Comparison of ENCODE assay signal across 30 mouse cellular contexts in genomic region chr6:101217756-101218155, GRCm38 (mm10).
DNase-seq lines count a peak whose midpoint lies in the region; ATAC-seq and TF ChIP-seq lines count a peak whose summit lies in the region.
"Had no signal": no experiment of that assay in that cellular context is flagged by ENCODE, and none has a peak within 500 bp of the region (broad histone marks: within the 10 kb centered on the region; RNA-seq: fewer than 3 reads in every experiment).

No protein-coding gene starts in this region.

- no peak overlapping the region; the same call in 1 of the 2 replicates for H3K27ac ChIP-seq in kidney, embryonic 16.5 days (ENCODE audit: low read length)
- no peak overlapping the region for H3K27ac ChIP-seq in lung, embryonic 14.5 days (ENCODE audit: low read depth)
- no peak overlapping the region for H3K27ac ChIP-seq in limb, embryonic 14.5 days (replicated peaks; ENCODE audit: low read depth, low read length)
- H3K27ac ChIP-seq: embryonic facial prominence, embryonic 13.5 days; heart, adult 2 months; hindbrain, embryonic 13.5 days; limb, embryonic 12.5 days; liver, embryonic 14.5 days; midbrain, embryonic 12.5 days; neural tube, embryonic 12.5 days; stomach, postnatal 0 days had no signal

- no peak for TF ChIP-seq CTCF in lung, embryonic 14.5 days (IDR thresholded peaks at IDR 0.05; ENCODE audit: low read depth)

- no peaks in the 10 kb centered on the region for H3K36me3 ChIP-seq in kidney, embryonic 16.5 days (ENCODE audit: insufficient read depth, low read length)
- H3K36me3 ChIP-seq in lung, embryonic 14.5 days (ENCODE audit: insufficient read depth) = no peaks in the 10 kb centered on the region
- no peaks in the 10 kb centered on the region for H3K36me3 ChIP-seq in limb, embryonic 14.5 days (ENCODE audit: control insufficient read depth, insufficient read depth, low read length)
- H3K36me3 ChIP-seq: embryonic facial prominence, embryonic 13.5 days; heart, embryonic 12.5 days; hindbrain, embryonic 13.5 days; limb, embryonic 12.5 days; midbrain, embryonic 12.5 days; neural tube, embryonic 12.5 days had no signal

- TF ChIP-seq POLR2A in limb, embryonic 14.5 days (IDR thresholded peaks at IDR 0.05; ENCODE audit: borderline replicate concordance, extremely low read depth, insufficient read depth, insufficient read length) = no peak

- no peak overlapping the region for H3K9ac ChIP-seq in kidney, embryonic 16.5 days (replicated peaks; ENCODE audit: low read length)
- no peak overlapping the region for H3K9ac ChIP-seq in lung, embryonic 14.5 days
- H3K9ac ChIP-seq in limb, embryonic 14.5 days (ENCODE audit: low read depth, low read length, severe bottlenecking) = no peak overlapping the region
- H3K9ac ChIP-seq: embryonic facial prominence, embryonic 13.5 days; forebrain, postnatal 0 days; heart, embryonic 12.5 days; hindbrain, embryonic 13.5 days; limb, embryonic 12.5 days; liver, embryonic 14.5 days; midbrain, embryonic 12.5 days; neural tube, embryonic 12.5 days had no signal

- no peaks in the 10 kb centered on the region for H3K27me3 ChIP-seq in kidney, embryonic 16.5 days (ENCODE audit: insufficient read depth, low read length)
- H3K27me3 ChIP-seq in lung, embryonic 14.5 days (ENCODE audit: insufficient read depth, low read length) = no peaks in the 10 kb centered on the region
- no peaks in the 10 kb centered on the region for H3K27me3 ChIP-seq in limb, embryonic 14.5 days (ENCODE audit: control insufficient read depth, insufficient read depth, low read length)
- H3K27me3 ChIP-seq: CH12.LX; embryonic facial prominence, embryonic 13.5 days; heart, embryonic 12.5 days; hindbrain, embryonic 13.5 days; limb, embryonic 12.5 days; midbrain, embryonic 12.5 days; neural tube, embryonic 12.5 days had no signal

- WGBS in kidney, embryonic 16.5 days = 33% methylated on average over 6 of the region's 6 CpGs
- 15% methylated on average over 6 of the region's 6 CpGs for WGBS in lung, embryonic 14.5 days
- 39% methylated on average over 6 of the region's 6 CpGs for WGBS in limb, embryonic 14.5 days

- no peak overlapping the region for H3K4me2 ChIP-seq in kidney, embryonic 16.5 days (replicated peaks; ENCODE audit: low read depth, low read length)
- H3K4me2 ChIP-seq in lung, embryonic 14.5 days = no peak overlapping the region
- no peak overlapping the region for H3K4me2 ChIP-seq in limb, embryonic 14.5 days (replicated peaks; ENCODE audit: low read depth, low read length, severe bottlenecking)
- H3K4me2 ChIP-seq: embryonic facial prominence, embryonic 13.5 days; heart, embryonic 12.5 days; hindbrain, embryonic 13.5 days; limb, embryonic 12.5 days; midbrain, embryonic 12.5 days; neural tube, embryonic 12.5 days had no signal

- H3K4me1 ChIP-seq in kidney, embryonic 16.5 days (ENCODE audit: insufficient read depth, low read length) = peaks cover 20% of the 10 kb centered on the region
- H3K4me1 ChIP-seq in lung, embryonic 14.5 days (ENCODE audit: insufficient read depth) = peaks cover 20% of the 10 kb centered on the region
- H3K4me1 ChIP-seq in limb, embryonic 14.5 days (ENCODE audit: control insufficient read depth, insufficient read depth, low read length) = peaks cover 18% of the 10 kb centered on the region; the same call in 1 of the 2 replicates
- H3K4me1 ChIP-seq: neural tube, embryonic 12.5 days had no signal

- DNase-seq in embryo, embryonic 11 days = peak; percentile 33
- no peak for DNase-seq in embryo, embryonic 9.5 days (ENCODE audit: extremely low spot score)
- DNase-seq in kidney, postnatal 25 days = no peak
- DNase-seq in lung, embryonic 14.5 days = peak; percentile 55
- DNase-seq in lung, postnatal 10 days = no peak
- peak; percentile 48 for DNase-seq in limb, embryonic 14.5 days (ENCODE audit: low spot score)
- no peak for DNase-seq in spleen, adult 18-20 months
- DNase-seq: adrenal gland, adult 8-10 months; cerebellum, adult 8-10 months; cerebellum, postnatal 25 days; forebrain, postnatal 0 days; heart, adult 2 months; heart, postnatal 4 days; right cerebral cortex, adult 18-20 months; thymus, adult 18-20 months; thymus, postnatal 36 days had no signal

- H3K4me3 ChIP-seq in kidney, embryonic 16.5 days (ENCODE audit: low read length) = no peak overlapping the region
- no peak overlapping the region for H3K4me3 ChIP-seq in lung, embryonic 14.5 days (ENCODE audit: low read depth, low read length)
- no peak overlapping the region for H3K4me3 ChIP-seq in limb, embryonic 14.5 days (replicated peaks; ENCODE audit: low read length)
- H3K4me3 ChIP-seq: embryonic facial prominence, embryonic 13.5 days; erythroblast, embryonic 14.5 days; heart, adult 2 months; heart, embryonic 12.5 days; hindbrain, embryonic 13.5 days; limb, embryonic 12.5 days; midbrain, embryonic 12.5 days; myocyte; neural tube, embryonic 12.5 days had no signal

- no peaks in the 10 kb centered on the region for H3K9me3 ChIP-seq in kidney, embryonic 16.5 days (ENCODE audit: low read length)
- no peaks in the 10 kb centered on the region for H3K9me3 ChIP-seq in lung, embryonic 14.5 days (ENCODE audit: low read depth, low read length)
- no peaks in the 10 kb centered on the region for H3K9me3 ChIP-seq in limb, embryonic 14.5 days (ENCODE audit: control insufficient read depth, low read length)
- H3K9me3 ChIP-seq: embryonic facial prominence, embryonic 13.5 days; heart, embryonic 12.5 days; hindbrain, embryonic 13.5 days; limb, embryonic 12.5 days; midbrain, embryonic 12.5 days; neural tube, embryonic 12.5 days had no signal

- ATAC-seq in kidney, embryonic 16.5 days (ENCODE audit: low FRiP score, low TSS enrichment) = peak; percentile 80; the same call in 1 of the 2 replicates
- ATAC-seq in lung, embryonic 14.5 days (ENCODE audit: insufficient read depth) = peak; percentile 65; the same call in 1 of the 2 replicates
- no peak for ATAC-seq in limb, embryonic 14.5 days (ENCODE audit: low FRiP score, low read depth)
- ATAC-seq: activated CD4-positive, CD25-positive, alpha-beta regulatory T cell, adult 4 months; forebrain, postnatal 0 days; intestine, embryonic 16.5 days had no signal

Comparison
In these comparisons a context has a peak if more than half of its experiments do, and no peak if none do; other contexts are left out.
1. DNase-seq: peak in embryo, embryonic 11 days (single experiment), lung, embryonic 14.5 days (single experiment) and limb, embryonic 14.5 days (single experiment); none in embryo, embryonic 9.5 days (single experiment), kidney, postnatal 25 days (0 of 2), lung, postnatal 10 days (single experiment) and spleen, adult 18-20 months (0 of 2).